Mouse (Mus musculus): Measurements from ENCODE around the gene Efna2. TPM values are rescaled to one million over a fixed set of nuclear protein-coding genes. Genes with fewer than 3 reads are reported as not detected.

Gene Efna2
- polyA plus RNA-seq, 1 experiment from 2014 or later, result 21.5 TPM

- H3K27me3 ChIP-seq (replicated peaks; ENCODE audit: control insufficient read depth, insufficient read depth, low read length), result no peaks in the 10 kb centered on the region
- H3K27ac ChIP-seq (ENCODE audit: low read depth, low read length), result peak overlapping the region; percentile 85
- peaks cover 41% of the 10 kb centered on the region for H3K4me1 ChIP-seq (ENCODE audit: control insufficient read depth, insufficient read depth, low read depth, low read length)
- peak overlapping the region; percentile 56 for H3K9ac ChIP-seq (ENCODE audit: low read depth, low read length)
- H3K4me2 ChIP-seq (ENCODE audit: low read length), result peak overlapping the region; percentile 61
- H3K36me3 ChIP-seq (ENCODE audit: control insufficient read depth, insufficient read depth, low read length), result peaks cover 15% of the 10 kb centered on the region; the same call in 1 of the 2 replicates
- H3K9me3 ChIP-seq (ENCODE audit: control insufficient read depth, low read length), result no peaks in the 10 kb centered on the region
- under 1% methylated on average over 29 of the region's 29 CpGs for WGBS
- peak; percentile 68 for ATAC-seq
- peak overlapping the region; percentile 32 for H3K4me3 ChIP-seq (ENCODE audit: low read length)
Observed at GRCm38 (mm10) chr10:80141243-80141642, 38.0 kb upstream of the Efna2 start.

DNA sequence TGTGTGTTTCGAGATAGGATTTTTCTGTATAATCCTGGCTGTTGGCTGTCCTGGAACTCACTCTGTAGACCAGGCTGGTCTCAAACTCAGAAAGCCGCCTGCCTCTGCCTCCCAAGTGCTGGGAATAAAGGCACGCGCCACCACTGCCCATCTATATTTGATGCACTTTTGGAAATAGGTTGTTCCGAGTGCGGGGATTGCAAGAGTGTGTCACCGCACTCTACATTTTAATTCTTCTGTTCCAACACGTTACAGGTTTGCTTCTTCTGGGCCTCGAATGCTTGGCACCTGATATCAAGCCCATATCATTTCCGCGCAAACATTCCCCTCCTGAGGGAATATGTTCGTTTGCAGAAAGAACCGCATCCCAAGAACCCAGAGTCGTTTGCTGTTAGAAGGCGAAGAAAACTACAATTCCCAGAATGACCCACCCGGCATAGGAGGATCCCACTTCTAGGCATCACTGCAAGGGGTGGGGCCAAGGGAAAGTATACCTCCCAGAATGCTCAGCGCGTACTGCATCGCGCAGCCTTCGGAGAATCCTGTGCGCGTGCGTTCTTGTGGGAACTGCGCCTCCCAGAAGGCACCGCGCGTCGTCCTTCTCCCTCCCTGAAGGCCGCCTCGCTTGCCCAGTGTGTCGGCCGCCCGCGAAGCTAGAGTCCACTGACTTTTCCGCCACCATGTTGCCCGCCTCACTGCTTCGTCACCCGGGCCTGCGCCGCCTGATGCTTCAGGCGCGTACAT, 37.3 kb upstream of the Efna2 start:
- under 1% methylated on average over 41 of the region's 43 CpGs for WGBS
- Histone ChIP-seq H3K9ac (ENCODE audit: low read depth, low read length) (peak overlapping the region; percentile 88), H3K36me3 (ENCODE audit: control insufficient read depth, insufficient read depth, low read length) (peaks cover 14% of the 10 kb centered on the region; the same call in 1 of the 2 replicates), H3K27me3 (replicated peaks; ENCODE audit: control insufficient read depth, insufficient read depth, low read length) (no peaks in the 10 kb centered on the region), H3K27ac (ENCODE audit: low read depth, low read length) (peak overlapping the region; percentile 85), H3K4me2 (ENCODE audit: low read length) (peak overlapping the region; percentile 61), H3K4me3 (ENCODE audit: low read length) (peak overlapping the region; percentile 72), H3K4me1 (ENCODE audit: control insufficient read depth, insufficient read depth, low read depth, low read length) (peaks cover 34% of the 10 kb centered on the region), H3K9me3 (ENCODE audit: control insufficient read depth, low read length) (no peaks in the 10 kb centered on the region)
- ATAC-seq, result peak; percentile 86

- Histone ChIP-seq H3K4me1 (ENCODE audit: control insufficient read depth, insufficient read depth, low read depth, low read length) (peaks cover 30% of the 10 kb centered on the region), H3K36me3 (ENCODE audit: control insufficient read depth, insufficient read depth, low read length) (peaks cover 14% of the 10 kb centered on the region; the same call in 1 of the 2 replicates)
- ATAC-seq, result no peak
Observed at GRCm38 (mm10) chr10:80142530-80142925, 36.8 kb upstream of the Efna2 start.

DNA sequence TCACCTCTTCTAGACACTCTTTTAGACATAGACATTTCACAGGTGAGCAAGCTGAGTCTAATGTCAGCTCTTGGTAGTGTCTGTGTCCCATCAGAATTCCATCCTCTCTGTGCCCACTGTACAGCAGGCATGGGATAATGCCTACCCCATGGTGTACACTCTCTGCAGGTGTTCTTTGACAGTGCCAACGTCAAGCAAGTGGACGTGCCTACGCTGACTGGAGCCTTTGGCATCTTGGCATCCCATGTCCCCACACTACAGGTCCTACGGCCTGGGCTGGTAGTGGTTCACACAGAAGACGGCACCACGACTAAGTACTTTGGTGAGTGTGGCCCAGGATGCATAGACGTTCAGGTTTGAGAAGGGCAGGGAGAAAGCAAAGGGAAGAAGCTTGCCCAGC, 35.6 kb upstream of the Efna2 start:
- no peak overlapping the region for H3K4me3 ChIP-seq (ENCODE audit: low read length)
- peaks cover 28% of the 10 kb centered on the region for H3K4me1 ChIP-seq (ENCODE audit: control insufficient read depth, insufficient read depth, low read depth, low read length)
- no peak overlapping the region for H3K9ac ChIP-seq (ENCODE audit: low read depth, low read length)
- H3K27ac ChIP-seq (ENCODE audit: low read depth, low read length), result no peak overlapping the region
- ATAC-seq, result no peak
- 92% methylated on average over 7 of the region's 7 CpGs for WGBS
- no peaks in the 10 kb centered on the region for H3K9me3 ChIP-seq (ENCODE audit: control insufficient read depth, low read length)
- H3K4me2 ChIP-seq (ENCODE audit: low read length), result no peak overlapping the region
- H3K36me3 ChIP-seq (ENCODE audit: control insufficient read depth, insufficient read depth, low read length), result peaks cover 14% of the 10 kb centered on the region; the same call in 1 of the 2 replicates
- no peaks in the 10 kb centered on the region for H3K27me3 ChIP-seq (replicated peaks; ENCODE audit: control insufficient read depth, insufficient read depth, low read length)

More at GRCm38 (mm10) chr10:80142530-80142925, 36.8 kb upstream of the Efna2 start:
- Histone ChIP-seq H3K4me2 (ENCODE audit: low read length) (peak overlapping the region; percentile 61), H3K9me3 (ENCODE audit: control insufficient read depth, low read length) (no peaks in the 10 kb centered on the region), H3K27me3 (replicated peaks; ENCODE audit: control insufficient read depth, insufficient read depth, low read length) (no peaks in the 10 kb centered on the region), H3K9ac (ENCODE audit: low read depth, low read length) (peak overlapping the region; percentile 88), H3K4me3 (ENCODE audit: low read length) (peak overlapping the region; percentile 72), H3K27ac (ENCODE audit: low read depth, low read length) (peak overlapping the region; percentile 85)
- under 1% methylated on average over 15 of the region's 15 CpGs for WGBS

GRCm38 (mm10) chr10:80144159-80144558, 35.1 kb upstream of the Efna2 start:
- Histone ChIP-seq H3K27ac (ENCODE audit: low read depth, low read length) (no peak overlapping the region), H3K9me3 (ENCODE audit: control insufficient read depth, low read length) (no peaks in the 10 kb centered on the region), H3K27me3 (replicated peaks; ENCODE audit: control insufficient read depth, insufficient read depth, low read length) (no peaks in the 10 kb centered on the region), H3K4me3 (ENCODE audit: low read length) (no peak overlapping the region), H3K36me3 (ENCODE audit: control insufficient read depth, insufficient read depth, low read length) (peaks cover 14% of the 10 kb centered on the region; the same call in 1 of the 2 replicates), H3K4me1 (ENCODE audit: control insufficient read depth, insufficient read depth, low read depth, low read length) (peaks cover 28% of the 10 kb centered on the region), H3K9ac (ENCODE audit: low read depth, low read length) (no peak overlapping the region), H3K4me2 (ENCODE audit: low read length) (no peak overlapping the region)
- ATAC-seq, result no peak
- WGBS, result 93% methylated on average over 12 of the region's 12 CpGs

GRCm38 (mm10) chr10:80144864-80145838, 34.1 kb upstream of the Efna2 start:
- Histone ChIP-seq H3K27ac (ENCODE audit: low read depth, low read length) (no peak overlapping the region; the same call in 1 of the 2 replicates), H3K4me1 (ENCODE audit: control insufficient read depth, insufficient read depth, low read depth, low read length) (peaks cover 24% of the 10 kb centered on the region), H3K36me3 (ENCODE audit: control insufficient read depth, insufficient read depth, low read length) (peaks cover 14% of the 10 kb centered on the region; the same call in 1 of the 2 replicates), H3K4me3 (ENCODE audit: low read length) (no peak overlapping the region), H3K4me2 (ENCODE audit: low read length) (no peak overlapping the region), H3K9ac (ENCODE audit: low read depth, low read length) (0 out of 2 replicates have a peak overlapping the region, but pooled peaks have one; percentile 13), H3K27me3 (replicated peaks; ENCODE audit: control insufficient read depth, insufficient read depth, low read length) (no peaks in the 10 kb centered on the region), H3K9me3 (ENCODE audit: control insufficient read depth, low read length) (no peaks in the 10 kb centered on the region)
- WGBS, result 72% methylated on average over 20 of the region's 20 CpGs
- no peak for ATAC-seq

GRCm38 (mm10) chr10:80145896-80146295, 33.4 kb upstream of the Efna2 start:
- H3K27ac ChIP-seq (ENCODE audit: low read depth, low read length), result no peak overlapping the region; the same call in 1 of the 2 replicates
- peaks cover 22% of the 10 kb centered on the region for H3K4me1 ChIP-seq (ENCODE audit: control insufficient read depth, insufficient read depth, low read depth, low read length)
- peaks cover 14% of the 10 kb centered on the region; the same call in 1 of the 2 replicates for H3K36me3 ChIP-seq (ENCODE audit: control insufficient read depth, insufficient read depth, low read length)
- H3K4me2 ChIP-seq (ENCODE audit: low read length), result no peak overlapping the region
- peak overlapping the region; percentile 33; the same call in 1 of the 2 replicates for H3K9ac ChIP-seq (ENCODE audit: low read depth, low read length)
- H3K9me3 ChIP-seq (ENCODE audit: control insufficient read depth, low read length), result no peaks in the 10 kb centered on the region
- WGBS, result 82% methylated on average over 5 of the region's 6 CpGs
- H3K27me3 ChIP-seq (replicated peaks; ENCODE audit: control insufficient read depth, insufficient read depth, low read length), result no peaks in the 10 kb centered on the region
- no peak overlapping the region for H3K4me3 ChIP-seq (ENCODE audit: low read length)
- no peak for ATAC-seq

DNA sequence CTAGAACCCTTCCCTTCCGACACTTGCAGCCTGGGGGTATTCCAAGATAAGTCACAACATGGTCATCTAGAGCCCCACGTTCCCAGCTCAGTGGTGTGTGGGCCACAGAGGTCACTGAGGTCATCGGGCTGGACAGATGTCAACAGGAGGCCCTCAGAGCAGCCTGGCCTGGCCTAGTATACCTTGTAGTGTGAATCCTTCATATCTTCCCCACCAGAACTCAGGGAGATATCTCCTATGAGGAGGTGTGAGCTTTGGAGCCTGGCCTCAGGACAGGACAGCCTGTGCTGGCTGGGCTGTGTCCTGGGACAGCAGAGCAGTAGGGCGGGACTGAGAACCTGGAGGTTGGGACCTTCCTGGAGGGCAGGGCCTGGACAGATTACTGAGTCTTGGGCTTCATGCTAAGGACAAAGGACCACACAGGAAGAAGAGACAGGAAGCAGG, 32.7 kb upstream of the Efna2 start:
- H3K9me3 ChIP-seq (ENCODE audit: control insufficient read depth, low read length), result no peaks in the 10 kb centered on the region
- no peak overlapping the region for H3K4me3 ChIP-seq (ENCODE audit: low read length)
- H3K36me3 ChIP-seq (ENCODE audit: control insufficient read depth, insufficient read depth, low read length), result peaks cover 14% of the 10 kb centered on the region; the same call in 1 of the 2 replicates
- peaks cover 21% of the 10 kb centered on the region for H3K4me1 ChIP-seq (ENCODE audit: control insufficient read depth, insufficient read depth, low read depth, low read length)
- no peak overlapping the region; the same call in 1 of the 2 replicates for H3K27ac ChIP-seq (ENCODE audit: low read depth, low read length)
- no peaks in the 10 kb centered on the region for H3K27me3 ChIP-seq (replicated peaks; ENCODE audit: control insufficient read depth, insufficient read depth, low read length)
- H3K9ac ChIP-seq (ENCODE audit: low read depth, low read length), result no peak overlapping the region
- H3K4me2 ChIP-seq (ENCODE audit: low read length), result no peak overlapping the region
- ATAC-seq, result no peak
- 73% methylated on average over 4 of the region's 4 CpGs for WGBS

Data from hindbrain, embryonic 16.5 days (tissue).